Mouse (Mus musculus) midbrain, postnatal 0 days (tissue): ENCODE data around the gene Plcg1. TPM values are rescaled to one million over a fixed set of nuclear protein-coding genes. Genes with fewer than 3 reads are reported as not detected.

Experiments
- ATAC-seq: fragments of 200-750 bp; cut with Nextera tagmentation; 2 replicates; pipeline ENCODE4 v1.8.0; 2017; ENCODE audit warnings: moderate number of reproducible peaks, mild to moderate bottlenecking, moderate TSS enrichment, moderate library complexity; ENCODE audit not compliant: low FRiP score
- DNase-seq: peaks from one replicate; pipeline ENCODE4 v3.0.0-alpha.2; 2015; ENCODE audit warnings: low spot score
- H3K27ac ChIP-seq: fragments of 300-500 bp; sonication (generic); 2 replicates; pipeline ENCODE4 v1.5.1; 2014; ENCODE audit warnings: low read depth, mild to moderate bottlenecking, low read length, mixed read lengths
- H3K27me3 ChIP-seq: fragments of 300-500 bp; sonication (generic); 2 replicates; pipeline ENCODE4 v1.6.1; 2014; ENCODE audit warnings: low read length, control low read depth, mixed read lengths; ENCODE audit not compliant: insufficient read depth
- H3K36me3 ChIP-seq: fragments of 300-500 bp; sonication (generic); 2 replicates; pipeline ENCODE4 v1.6.1; 2014; ENCODE audit warnings: low read length, control low read depth, mixed read lengths; ENCODE audit not compliant: insufficient read depth
- H3K4me1 ChIP-seq: fragments of 300-500 bp; sonication (generic); 2 replicates; pipeline ENCODE4 v1.6.1; 2014; ENCODE audit warnings: mild to moderate bottlenecking, control low read depth, antibody characterized with exemption, low read length, mixed read lengths; ENCODE audit not compliant: insufficient read depth
- H3K4me2 ChIP-seq: fragments of 300-500 bp; sonication (generic); 2 replicates; pipeline ENCODE4 v1.6.1; 2014; ENCODE audit warnings: low read depth, mild to moderate bottlenecking, low read length, mixed read lengths; ENCODE audit not compliant: poor library complexity, severe bottlenecking
- H3K4me3 ChIP-seq: fragments of 300-500 bp; sonication (generic); 2 replicates; pipeline ENCODE4 v1.5.1; 2014; ENCODE audit warnings: low read depth, mild to moderate bottlenecking, low read length, moderate library complexity
- H3K9ac ChIP-seq: fragments of 300-500 bp; sonication (generic); replicated peaks from 2 replicates; pipeline ENCODE4 v1.6.1; 2014; ENCODE audit warnings: mild to moderate bottlenecking, low read length, moderate library complexity, mixed read lengths; ENCODE audit not compliant: poor library complexity, severe bottlenecking
- H3K9me3 ChIP-seq: fragments of 300-500 bp; sonication (generic); 2 replicates; pipeline ENCODE4 v1.6.1; 2016; ENCODE audit warnings: low read length, control low read depth
- CTCF ChIP-seq: IDR thresholded peaks from 2 replicates; pipeline ENCODE4 v1.5.1; 2016; ENCODE audit warnings: antibody characterized with exemption, mild to moderate bottlenecking
- WGBS: fragments of 180-500 bp; shearing (Covaris S2); extraction: QIAGEN DNeasy Blood & Tissue Kit; methylation state at CpG from one replicate; pipeline ENCODE4 v1.1.7; 2014; 5-methylcytosine and 5-hydroxymethylcytosine counted together
- polyA plus RNA-seq: library from polyadenylated mRNA; unstranded; fragments of >200 nt; fragmentation: Nextera tagmentation; extraction: Ambion mirVana; gene quantifications from 2 replicates; pipeline ENCODE4 v1.2.1, GENCODE M21; 2015
- total RNA-seq: library from RNA; depleted of rRNA; stranded (reverse); fragments of >200 nt; gene quantifications from 2 replicates; pipeline ENCODE4 v1.2.3, GENCODE M21; 2014

The Plcg1 gene
- total and polyA plus RNA-seq, 2 experiments from 2014 or later: 45.2 to 88.7 TPM

DNA sequence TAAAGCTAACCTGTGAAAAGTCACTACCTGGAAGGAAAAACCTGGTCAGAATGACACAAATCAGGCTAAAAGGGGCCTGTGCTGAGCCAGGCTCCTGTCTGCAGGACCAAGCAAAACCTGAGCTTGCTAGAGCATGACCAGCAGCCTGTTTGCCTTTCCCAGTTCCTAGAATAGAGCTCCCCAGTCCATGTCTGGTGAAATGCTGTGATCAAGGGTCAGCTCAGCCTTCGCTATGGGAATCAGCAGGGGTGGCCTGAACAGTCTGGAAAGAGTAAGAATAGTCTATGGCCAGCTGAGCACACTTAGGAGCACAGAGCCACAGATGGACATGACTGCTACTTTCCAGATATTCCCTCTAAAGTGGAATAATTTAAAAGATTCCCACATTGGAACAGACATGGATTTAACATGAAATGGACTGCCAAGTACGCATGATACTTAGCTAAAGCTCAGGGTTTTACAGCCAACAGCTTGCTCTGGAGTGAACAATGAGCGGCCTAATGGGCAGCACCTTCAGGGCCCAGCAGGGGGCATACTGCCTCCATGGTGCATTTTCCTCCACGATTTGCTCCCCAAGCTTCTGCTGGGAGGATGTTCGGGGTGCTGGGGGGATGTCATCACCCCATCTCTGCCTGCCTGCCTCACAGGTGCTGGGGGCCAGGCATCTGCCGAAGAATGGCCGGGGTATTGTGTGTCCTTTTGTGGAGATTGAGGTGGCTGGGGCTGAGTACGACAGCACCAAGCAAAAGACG lies 29.5 kb downstream of the Plcg1 start:
- 86% methylated on average over 9 of the region's 9 CpGs for WGBS
- TF ChIP-seq CTCF: peak; percentile 73
- DNase-seq: no peak
- H3K4me3 ChIP-seq: no peak overlapping the region
- no peak overlapping the region for H3K27ac ChIP-seq
- no peaks in the 10 kb centered on the region for H3K9me3 ChIP-seq
- H3K4me1 ChIP-seq: no peaks in the 10 kb centered on the region
- ATAC-seq: no peak
- H3K36me3 ChIP-seq: peaks cover 68% of the 10 kb centered on the region
- H3K4me2 ChIP-seq: no peak overlapping the region
- H3K9ac ChIP-seq: no peak overlapping the region
- H3K27me3 ChIP-seq: no peaks in the 10 kb centered on the region

GRCm38 (mm10) chr2:160763816-160764215 lies 32.7 kb downstream of the Plcg1 start:
- H3K9ac ChIP-seq: no peak overlapping the region
- WGBS: 92% methylated on average over 3 of the region's 3 CpGs
- DNase-seq: no peak
- H3K27ac ChIP-seq: no peak overlapping the region
- no peak for TF ChIP-seq CTCF
- H3K4me3 ChIP-seq: no peak overlapping the region
- no peaks in the 10 kb centered on the region for H3K27me3 ChIP-seq
- no peak for ATAC-seq
- H3K9me3 ChIP-seq: no peaks in the 10 kb centered on the region
- H3K4me1 ChIP-seq: no peaks in the 10 kb centered on the region
- H3K36me3 ChIP-seq: peaks cover 37% of the 10 kb centered on the region
- no peak overlapping the region for H3K4me2 ChIP-seq

- H3K9ac ChIP-seq: no peak overlapping the region
- whole genome bisulfite sequencing: 93% methylated on average over 2 of the region's 2 CpGs
- H3K27ac ChIP-seq: no peak overlapping the region
- no peaks in the 10 kb centered on the region for H3K4me1 ChIP-seq
- ATAC-seq: no peak
- no peaks in the 10 kb centered on the region for H3K9me3 ChIP-seq
- no peak for DNase-seq
- no peaks in the 10 kb centered on the region for H3K27me3 ChIP-seq
- TF ChIP-seq CTCF: no peak
- no peak overlapping the region for H3K4me3 ChIP-seq
- H3K4me2 ChIP-seq: no peak overlapping the region
- H3K36me3 ChIP-seq: peaks cover 31% of the 10 kb centered on the region
These were observed 33.3 kb downstream of the Plcg1 start for GRCm38 (mm10) chr2:160764386-160764785.

DNA sequence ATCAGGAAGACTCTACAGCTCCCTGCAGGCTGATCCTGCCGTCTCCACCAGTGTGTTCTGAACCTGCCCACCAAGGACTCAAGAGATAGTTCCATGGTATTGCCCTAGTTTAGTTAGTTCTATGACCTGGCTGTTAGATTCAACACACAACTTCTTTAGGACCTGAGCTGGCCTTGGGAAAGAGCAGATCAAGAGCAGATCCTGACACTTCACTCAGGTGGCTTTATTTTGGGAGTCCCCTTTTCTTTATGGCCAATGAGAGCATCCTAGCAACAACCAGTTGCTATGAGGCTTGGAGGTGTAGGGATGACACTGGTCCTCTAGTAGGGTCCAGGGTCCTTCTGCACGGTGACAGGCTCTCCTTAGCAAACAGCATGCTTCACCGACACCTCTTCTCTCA lies 34.0 kb downstream of the Plcg1 start:
- ATAC-seq: no peak
- Histone ChIP-seq H3K4me2 (no peak overlapping the region), H3K36me3 (peaks cover 25% of the 10 kb centered on the region), H3K9me3 (no peaks in the 10 kb centered on the region), H3K27me3 (no peaks in the 10 kb centered on the region), H3K4me3 (no peak overlapping the region), H3K9ac (no peak overlapping the region), H3K4me1 (no peaks in the 10 kb centered on the region), H3K27ac (no peak overlapping the region)
- TF ChIP-seq CTCF: no peak
- no peak for DNase-seq
- WGBS: 77% methylated on average over 3 of the region's 3 CpGs

DNA sequence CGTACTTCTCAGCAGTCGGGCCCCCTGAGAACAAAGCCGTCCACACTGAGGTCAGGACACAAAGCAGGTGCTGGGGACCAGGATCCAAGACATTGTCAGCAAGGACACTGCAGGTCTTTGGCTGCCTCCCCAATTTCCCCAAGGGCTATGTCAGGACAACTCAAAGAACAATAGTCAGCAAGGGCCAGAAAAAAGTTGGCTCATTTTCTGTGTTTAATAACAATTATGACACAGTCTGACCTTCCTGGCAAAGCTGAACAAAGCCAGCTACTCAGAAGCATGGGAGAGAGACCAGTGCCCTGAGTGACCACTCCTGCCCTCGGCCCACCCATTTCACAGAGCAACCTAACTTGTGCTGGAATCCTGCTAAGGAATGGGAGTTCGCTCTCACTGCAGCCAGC lies 35.3 kb downstream of the Plcg1 start:
- ATAC-seq: no peak
- no peak overlapping the region for H3K4me2 ChIP-seq
- no peak overlapping the region for H3K4me3 ChIP-seq
- no peak for TF ChIP-seq CTCF
- H3K27me3 ChIP-seq: no peaks in the 10 kb centered on the region
- H3K9me3 ChIP-seq: no peaks in the 10 kb centered on the region
- WGBS: 71% methylated on average over 5 of the region's 5 CpGs
- DNase-seq: no peak
- H3K9ac ChIP-seq: no peak overlapping the region
- H3K4me1 ChIP-seq: no peaks in the 10 kb centered on the region
- 0 out of 2 replicates have a peak overlapping the region, but pooled peaks have one; percentile 20 for H3K27ac ChIP-seq
- H3K36me3 ChIP-seq: peaks cover 22% of the 10 kb centered on the region

- no peak overlapping the region for H3K4me3 ChIP-seq
- no peak for TF ChIP-seq CTCF
- H3K27ac ChIP-seq: 0 out of 2 replicates have a peak overlapping the region, but pooled peaks have one; percentile 18
- no peaks in the 10 kb centered on the region for H3K4me1 ChIP-seq
- H3K36me3 ChIP-seq: peaks cover 14% of the 10 kb centered on the region
- no peak overlapping the region for H3K9ac ChIP-seq
- 94% methylated on average over 2 of the region's 2 CpGs for WGBS
- no peak overlapping the region for H3K4me2 ChIP-seq
- H3K9me3 ChIP-seq: no peaks in the 10 kb centered on the region
- DNase-seq (no peak), ATAC-seq (no peak)
- H3K27me3 ChIP-seq: no peaks in the 10 kb centered on the region
These were observed 36.1 kb downstream of the Plcg1 start for GRCm38 (mm10) chr2:160767201-160767600.
